Mouse (Mus musculus): ENCODE measurements around the gene Lgals7. TPM values are rescaled to one million over a fixed set of nuclear protein-coding genes. Genes with fewer than 3 reads are reported as not detected.
"Not testable (repeated sequence)": the region's sequence is repeated elsewhere in the genome, so short reads cannot be mapped to it uniquely, and the experiment has no call there.

Gene Lgals7
- total RNA-seq, 2 experiments from 2014 or later = 0.52 TPM; not detected in 1

DNA sequence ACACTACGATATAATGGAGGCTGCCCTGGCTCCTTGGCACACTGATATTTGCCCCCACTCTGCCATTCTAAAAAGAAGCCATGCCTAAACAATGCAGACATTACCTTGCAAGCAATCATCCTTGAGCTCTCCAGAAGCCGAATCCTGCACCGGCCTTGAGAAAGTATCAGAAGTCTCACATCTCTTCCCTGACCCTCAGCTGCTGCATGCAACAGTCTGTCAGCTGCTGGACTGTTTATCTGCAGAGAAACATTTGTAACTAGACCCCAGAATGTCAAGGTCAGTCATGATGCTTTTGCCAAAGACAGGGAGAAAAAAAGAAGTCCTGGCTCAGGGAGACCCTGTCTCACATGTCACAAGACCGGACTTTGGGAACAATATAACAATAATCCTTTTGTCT is 12.4 kb downstream of the Lgals7 start:
- no peak for ATAC-seq (replicated peaks; ENCODE audit: poor library complexity)

DNA sequence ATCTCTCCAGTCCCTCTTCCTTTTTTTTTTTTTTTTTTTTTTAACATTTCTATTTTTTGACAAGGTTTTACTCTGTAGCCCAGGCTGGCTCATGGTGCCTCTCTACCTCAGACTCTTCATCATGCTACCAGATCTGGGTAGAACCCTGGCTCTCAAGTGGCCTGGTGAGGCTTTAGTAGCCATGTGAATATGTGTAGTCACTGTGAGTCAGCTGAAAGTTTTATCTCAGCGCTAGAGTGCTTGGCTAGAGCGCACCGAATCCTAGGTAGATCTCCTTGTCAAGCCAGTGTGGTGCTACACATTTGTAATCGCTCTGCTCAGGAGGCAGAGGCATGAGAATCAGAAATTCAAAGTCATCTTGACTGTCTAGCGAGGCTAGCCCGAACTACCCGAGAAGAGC is 13.5 kb downstream of the Lgals7 start:
- ATAC-seq (replicated peaks; ENCODE audit: poor library complexity) = peak; percentile 89

DNA sequence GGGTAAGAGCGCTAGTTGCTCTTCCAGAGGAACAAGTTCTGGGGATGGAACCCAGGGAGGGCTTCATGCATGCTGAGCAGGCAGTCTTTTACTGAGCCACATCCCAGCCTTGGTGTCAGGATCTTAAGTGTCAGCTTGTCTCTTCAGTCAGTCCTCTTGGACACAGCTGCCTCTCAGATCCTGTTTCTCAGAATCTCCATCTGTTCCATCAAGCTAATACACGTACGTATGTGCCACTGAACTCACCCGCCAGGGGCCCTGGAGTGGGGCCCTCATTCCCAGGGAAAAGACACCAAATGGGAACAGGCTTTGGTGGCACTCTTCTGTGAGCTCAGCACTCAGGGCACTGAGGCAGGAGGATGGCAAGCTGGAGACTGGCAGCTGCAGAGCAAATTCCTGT is 14.2 kb downstream of the Lgals7 start:
- no peak for ATAC-seq (replicated peaks; ENCODE audit: poor library complexity)

DNA sequence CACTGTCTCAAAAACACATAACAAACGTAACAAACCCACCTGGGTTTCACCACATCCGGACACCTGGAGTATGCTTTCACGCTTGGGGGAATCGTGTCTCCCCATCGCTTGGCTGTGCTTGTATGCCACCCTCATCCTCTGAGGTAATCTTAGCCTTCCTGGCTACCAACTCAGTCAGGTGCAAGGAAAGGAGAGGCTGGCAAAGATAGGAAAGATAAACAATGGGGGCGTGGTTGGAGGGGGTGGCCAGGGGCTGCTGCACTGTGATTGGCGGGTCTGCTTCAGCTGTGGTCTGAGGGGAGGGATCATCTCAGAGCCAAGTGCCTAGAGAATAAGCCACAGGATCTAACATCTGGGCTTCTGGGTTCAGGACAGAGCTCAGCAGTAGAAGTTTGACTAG is 16.0 kb downstream of the Lgals7 start:
- ATAC-seq (replicated peaks; ENCODE audit: poor library complexity) = peak; percentile 38

DNA sequence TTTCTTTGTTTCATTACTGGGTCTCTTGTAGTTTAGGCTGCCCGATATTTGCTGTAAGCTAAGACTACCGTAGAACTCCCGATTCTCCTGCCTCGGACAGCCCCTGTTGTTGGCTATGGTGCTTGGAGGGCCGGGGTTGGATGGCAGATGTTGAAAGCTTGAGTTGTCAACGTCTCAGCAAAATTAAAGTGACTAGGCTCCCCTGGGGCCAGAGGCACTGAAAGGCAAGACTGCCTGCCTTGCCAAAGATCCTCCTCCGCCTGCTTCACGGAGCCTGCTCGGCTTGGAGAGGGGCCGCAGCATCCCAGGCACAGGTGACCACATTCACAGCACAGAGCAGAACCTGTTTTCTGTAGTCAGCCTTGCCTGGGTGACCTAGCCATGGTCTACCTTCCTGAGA is 16.9 kb downstream of the Lgals7 start:
- ATAC-seq (replicated peaks; ENCODE audit: poor library complexity) = no peak

DNA sequence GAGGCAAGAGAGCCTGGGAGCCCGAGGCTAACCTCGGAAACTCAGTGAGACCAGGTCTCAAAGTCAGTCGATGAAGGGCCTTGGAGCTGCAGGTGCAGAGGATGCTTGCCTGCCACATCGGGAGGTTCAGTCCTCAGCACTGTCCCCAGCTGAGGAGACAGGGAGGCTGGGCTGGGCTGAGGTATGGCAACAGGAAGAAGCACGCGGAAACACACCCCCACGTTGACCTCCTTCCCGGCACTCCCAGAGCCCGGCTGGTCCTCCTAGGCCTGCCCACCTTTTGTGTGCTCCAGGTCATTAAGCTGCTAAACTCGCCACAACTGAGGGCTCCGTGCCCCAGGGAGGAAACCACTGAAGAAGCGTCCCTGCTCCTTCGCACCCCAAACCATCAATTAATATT is 17.5 kb downstream of the Lgals7 start, which contains the start of gene Capn12:
Gene Capn12, plus strand, starts transcription at position 224 of the 400 bp plus-strand sequence.
- ATAC-seq (replicated peaks; ENCODE audit: poor library complexity) = no peak

DNA sequence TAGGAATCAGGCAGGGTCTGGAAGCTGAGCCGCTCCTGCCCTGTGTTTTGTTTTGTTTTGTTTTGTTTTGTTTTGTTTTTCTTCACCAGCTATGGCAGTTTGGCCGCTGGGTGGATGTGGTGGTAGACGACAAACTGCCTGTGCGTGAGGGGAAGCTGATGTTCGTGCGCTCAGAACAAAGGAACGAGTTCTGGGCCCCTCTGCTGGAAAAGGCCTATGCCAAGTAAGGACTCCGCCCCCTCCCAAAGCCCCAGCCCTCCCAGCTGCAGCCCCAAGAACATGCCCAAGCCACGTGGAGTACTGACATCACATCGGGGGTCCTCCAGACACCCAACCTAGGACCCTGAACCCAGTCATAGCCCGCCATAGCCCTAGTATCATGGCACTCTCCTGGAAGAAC is 19.4 kb downstream of the Lgals7 start:
- no peak for ATAC-seq (replicated peaks; ENCODE audit: poor library complexity)

DNA sequence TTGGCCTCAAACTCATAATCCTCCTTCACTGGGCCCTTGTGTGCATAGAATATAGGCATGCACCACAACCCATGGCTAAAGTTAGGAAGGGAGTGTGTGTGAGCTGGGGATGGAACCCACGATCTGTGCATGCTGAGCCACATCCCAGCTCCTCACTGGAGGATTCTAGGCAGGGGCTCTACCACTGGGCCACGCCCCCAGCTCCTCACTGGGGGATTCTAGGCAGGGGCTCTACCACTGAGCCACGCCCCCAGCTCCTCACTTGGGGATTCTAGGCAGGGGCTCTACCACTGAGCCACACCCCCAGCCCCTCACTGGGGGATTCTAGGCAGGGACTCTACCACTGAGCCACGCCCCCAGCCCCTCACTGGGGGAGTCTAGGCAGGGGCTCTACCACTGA is 20.1 kb downstream of the Lgals7 start:
- not testable (repeated sequence) for ATAC-seq (replicated peaks; ENCODE audit: poor library complexity)

DNA sequence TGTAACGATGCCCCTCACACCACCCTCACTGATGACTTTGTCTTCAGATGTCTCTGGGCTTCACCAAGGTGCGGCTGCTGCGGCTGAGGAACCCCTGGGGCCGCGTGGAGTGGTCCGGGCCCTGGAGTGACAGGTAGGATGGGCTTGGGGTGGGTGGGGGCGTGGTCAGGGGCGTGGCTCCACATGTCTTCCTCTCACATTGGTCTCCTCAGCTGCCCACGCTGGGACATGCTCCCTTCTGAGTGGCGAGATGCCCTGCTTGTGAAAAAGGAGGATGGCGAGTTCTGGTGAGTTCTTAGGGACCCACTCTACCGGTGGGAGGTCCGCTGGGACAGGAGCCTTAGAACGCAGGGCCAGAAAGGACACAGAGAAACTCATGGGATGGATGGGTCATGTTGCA is 22.8 kb downstream of the Lgals7 start:
- no peak for ATAC-seq (replicated peaks; ENCODE audit: poor library complexity)

DNA sequence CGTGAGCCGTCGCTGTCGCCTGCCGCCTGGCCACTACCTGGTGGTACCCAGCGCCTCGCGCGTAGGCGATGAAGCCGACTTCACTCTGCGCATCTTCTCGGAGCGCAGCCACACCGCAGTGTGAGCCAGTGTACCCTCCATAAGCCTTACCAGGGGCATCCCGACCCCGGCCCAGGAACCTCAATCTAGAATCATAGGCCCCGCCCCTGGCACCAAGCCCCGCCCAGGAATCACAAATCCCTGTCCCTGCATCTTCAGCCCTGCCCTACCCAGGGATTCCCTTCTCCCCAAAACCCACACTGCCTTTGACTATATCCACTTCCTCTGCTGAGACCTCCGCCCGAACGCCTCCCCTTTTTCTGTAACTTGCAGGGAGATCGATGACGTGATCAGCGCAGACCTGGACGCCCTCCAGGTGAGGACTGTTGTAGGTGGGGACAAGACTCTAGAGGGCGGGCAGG is 25.1 kb downstream of the Lgals7 start:
- no peak for ATAC-seq (replicated peaks; ENCODE audit: poor library complexity)

DNA sequence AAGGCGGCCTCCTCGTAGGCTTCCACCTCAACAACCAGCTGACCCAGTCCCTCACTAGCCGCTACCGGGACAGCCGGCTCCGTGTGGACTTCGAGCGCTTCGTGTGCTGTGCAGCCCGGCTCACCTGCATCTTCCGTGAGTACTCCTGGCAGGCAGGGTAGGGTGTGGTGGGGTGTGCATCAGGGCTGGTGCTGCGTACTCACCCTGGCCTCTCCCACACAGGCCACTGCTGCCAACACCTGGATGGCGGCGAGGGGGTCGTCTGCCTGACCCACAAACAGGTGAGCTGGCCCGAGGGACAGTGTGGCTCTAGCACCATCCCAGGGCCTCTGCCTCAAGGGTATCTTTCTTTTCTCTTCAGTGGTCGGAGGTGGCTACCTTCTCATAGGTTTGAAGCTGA is 28.9 kb downstream of the Lgals7 start:
- no peak for ATAC-seq (replicated peaks; ENCODE audit: poor library complexity)

DNA sequence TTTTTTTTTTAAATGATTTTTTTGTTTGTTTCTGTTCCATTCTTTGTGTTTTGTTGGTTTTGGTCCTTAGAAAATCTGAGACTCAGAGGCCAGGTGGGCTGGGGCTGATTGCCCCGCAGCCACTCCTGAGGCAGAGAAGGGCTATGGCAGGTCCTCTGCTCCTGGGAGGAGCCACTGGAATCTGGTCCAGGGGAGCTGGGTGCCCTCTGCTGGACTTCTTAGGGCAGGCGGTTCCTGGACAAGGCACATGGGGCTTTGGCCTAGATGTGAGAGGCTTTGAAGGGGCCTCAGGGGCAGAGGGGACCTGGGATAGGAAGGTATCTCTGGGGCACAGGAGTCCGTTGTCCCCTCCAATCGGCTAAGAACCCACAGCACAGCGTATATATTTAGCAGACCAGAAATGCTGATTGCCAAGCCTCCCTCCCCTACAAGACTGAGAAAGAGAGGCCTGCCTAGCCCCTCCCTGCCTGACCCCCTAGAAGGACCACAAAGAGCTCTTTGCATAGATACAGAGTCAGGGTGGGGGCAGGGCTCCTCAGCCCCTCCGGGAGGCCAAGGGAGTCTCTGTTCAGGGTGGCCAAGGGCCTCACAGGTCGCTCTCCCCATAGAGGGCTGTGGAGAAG is 30.1 kb downstream of the Lgals7 start:
- peak; percentile 71 for ATAC-seq (replicated peaks; ENCODE audit: poor library complexity)

DNA sequence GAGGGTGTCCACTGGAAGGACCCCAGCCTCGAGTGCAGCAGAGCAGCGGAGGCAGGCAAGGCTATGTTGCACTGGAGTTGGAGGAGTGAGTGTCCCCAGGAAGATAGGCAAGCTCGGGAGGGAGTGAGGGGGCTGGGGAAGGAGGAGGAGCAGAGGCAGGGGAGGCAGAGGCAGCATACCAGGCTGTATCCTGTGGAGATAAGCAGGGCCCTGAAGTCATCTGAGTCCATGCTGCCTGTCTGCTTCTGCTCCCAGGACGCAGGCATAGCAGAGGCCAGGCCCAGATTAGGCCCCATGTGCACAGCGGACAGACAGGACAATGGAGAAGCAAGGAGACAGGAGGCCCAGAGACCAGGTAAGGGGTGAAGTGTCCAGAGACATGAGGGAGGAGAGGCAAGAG is 31.3 kb downstream of the Lgals7 start:
- ATAC-seq (replicated peaks; ENCODE audit: poor library complexity) = peak; percentile 27; the same call in 1 of the 2 replicates

DNA sequence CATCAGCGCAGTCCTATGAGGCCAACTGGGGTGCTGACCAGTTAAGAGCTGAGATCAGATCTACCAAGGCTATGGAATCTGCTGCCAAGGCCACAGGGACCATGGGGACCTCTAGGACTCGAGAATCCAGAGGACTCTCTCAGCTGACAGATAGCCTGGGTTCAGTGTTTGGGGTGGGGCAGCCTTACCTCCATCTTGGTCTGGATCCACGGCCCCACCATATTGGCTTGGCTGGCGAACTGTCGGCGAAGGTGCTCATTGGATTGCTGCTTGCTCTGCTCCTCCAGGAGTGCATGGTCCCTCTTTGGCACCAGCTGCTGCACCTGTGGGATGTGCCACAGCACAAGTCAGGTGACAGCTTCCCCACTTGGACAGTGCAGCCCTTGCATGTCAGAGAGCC is 34.0 kb downstream of the Lgals7 start:
- ATAC-seq (replicated peaks; ENCODE audit: poor library complexity) = no peak

DNA sequence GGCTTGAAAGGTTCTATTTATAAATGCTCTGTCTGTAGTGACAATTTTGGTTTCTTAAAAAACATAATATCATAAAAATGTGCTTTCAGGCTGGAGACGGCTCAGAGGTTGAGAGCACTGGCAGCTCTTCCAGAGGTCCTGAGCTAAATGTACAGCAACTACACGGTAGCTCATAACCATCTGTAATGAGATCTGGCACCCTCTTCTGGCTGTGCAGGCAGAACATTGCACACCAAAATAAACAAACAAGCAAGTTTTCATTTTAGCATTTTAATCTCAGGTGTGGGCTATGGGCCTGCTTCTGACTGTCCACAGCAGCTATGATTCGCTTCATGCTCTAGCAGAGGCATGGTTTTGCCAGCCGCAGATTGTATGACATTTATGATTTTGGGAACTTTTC is 36.3 kb downstream of the Lgals7 start:
- ATAC-seq (replicated peaks; ENCODE audit: poor library complexity) = no peak

DNA sequence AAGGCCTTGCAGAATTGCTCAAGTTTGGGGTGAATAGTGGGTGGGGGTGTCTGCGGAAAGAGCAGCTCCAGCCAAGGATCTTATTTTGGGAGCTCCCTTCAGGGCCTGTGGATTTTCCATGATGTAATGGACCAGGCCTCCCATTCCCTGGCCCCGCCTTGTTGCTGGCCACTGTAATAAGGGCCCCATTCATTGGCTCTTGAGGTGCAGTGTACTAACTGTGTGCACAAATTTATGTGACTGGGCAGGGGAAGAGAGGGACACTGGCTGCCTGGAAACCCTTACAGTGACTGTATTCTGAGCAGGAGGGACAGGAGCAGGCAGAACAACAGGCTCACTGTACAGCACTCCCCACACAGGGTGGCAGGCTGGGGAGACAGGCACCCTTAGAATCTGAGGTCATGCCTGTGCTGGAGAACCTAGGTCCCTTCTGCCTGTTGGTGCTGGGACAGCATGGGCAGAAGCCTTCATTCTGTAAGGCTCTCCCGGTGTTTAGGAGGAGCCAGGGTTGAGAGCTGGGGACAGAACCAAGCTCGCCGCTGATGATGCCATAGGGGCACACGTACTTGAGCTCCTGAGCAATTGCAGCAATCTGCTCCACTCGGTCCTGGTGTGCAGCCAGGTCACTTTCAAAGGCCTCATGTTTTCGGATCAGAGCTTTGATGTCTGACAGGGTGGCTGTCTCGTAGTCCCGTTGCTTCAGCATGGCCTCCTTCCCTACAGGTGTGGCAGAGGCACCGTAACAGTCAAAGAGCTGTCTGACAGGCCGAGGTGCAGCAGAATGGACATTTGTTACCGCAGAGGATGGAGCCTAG is 37.9 kb downstream of the Lgals7 start:
- no peak for ATAC-seq (replicated peaks; ENCODE audit: poor library complexity)

DNA sequence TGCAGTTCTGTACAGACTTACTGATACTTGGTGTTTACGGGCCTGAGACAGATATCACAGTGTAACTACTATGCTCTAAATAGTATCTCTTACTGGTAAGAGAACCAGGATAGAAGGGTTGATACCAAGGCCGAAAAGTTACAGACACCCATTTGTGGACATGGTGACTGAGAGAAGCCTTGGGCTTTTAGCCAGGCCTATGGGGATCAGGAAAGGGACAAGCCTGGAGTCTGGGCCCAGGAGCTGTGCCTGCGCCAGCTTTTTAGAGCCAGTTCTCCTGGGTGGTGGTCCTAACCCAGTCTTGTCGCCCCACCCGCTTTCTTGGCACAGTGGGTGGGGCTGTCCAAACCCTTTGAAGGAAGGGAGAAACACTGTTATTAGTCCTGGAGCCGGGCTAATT is 38.5 kb downstream of the Lgals7 start:
- no peak for ATAC-seq (replicated peaks; ENCODE audit: poor library complexity)

DNA sequence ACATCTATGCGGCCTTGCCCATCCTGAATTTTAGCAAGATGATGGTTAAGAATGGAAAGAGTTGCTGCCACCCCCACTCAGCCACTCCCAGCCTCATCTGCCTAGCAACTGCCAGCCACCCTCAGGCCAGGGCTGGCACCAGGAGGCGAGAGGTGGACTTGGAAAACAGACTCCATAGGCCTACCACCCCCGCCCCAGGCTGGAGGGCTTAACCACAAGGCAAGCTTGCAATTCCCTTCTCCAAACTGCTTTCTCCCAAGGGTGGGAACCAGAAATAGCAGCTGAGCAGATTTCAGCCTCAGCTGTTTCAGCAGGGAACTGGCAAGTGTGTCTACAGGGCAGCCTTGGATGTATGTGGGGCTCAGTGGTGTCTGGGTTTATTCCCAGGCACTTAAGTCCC is 39.2 kb downstream of the Lgals7 start:
- no peak for ATAC-seq (replicated peaks; ENCODE audit: poor library complexity)

DNA sequence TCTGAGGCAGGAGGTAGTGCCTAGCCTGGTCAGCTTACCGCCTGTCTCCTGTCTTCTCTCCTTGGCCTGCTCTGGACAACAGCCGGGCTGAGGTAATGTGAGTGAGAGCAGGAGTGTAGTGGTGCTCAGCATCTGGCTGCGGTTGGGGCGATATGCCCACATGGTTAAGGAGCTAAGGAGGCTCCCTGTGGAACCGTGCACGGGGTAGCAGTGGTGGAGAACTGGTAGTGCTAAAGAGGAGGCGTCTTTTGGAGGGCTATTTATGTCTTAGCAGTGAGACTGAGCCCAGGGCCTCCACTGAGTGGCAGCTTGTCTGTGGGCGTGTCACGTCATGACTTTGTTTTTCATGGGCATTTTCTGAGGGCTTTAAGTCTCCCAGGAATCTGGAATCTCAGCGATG is 40.1 kb downstream of the Lgals7 start:
- ATAC-seq (replicated peaks; ENCODE audit: poor library complexity) = no peak

DNA sequence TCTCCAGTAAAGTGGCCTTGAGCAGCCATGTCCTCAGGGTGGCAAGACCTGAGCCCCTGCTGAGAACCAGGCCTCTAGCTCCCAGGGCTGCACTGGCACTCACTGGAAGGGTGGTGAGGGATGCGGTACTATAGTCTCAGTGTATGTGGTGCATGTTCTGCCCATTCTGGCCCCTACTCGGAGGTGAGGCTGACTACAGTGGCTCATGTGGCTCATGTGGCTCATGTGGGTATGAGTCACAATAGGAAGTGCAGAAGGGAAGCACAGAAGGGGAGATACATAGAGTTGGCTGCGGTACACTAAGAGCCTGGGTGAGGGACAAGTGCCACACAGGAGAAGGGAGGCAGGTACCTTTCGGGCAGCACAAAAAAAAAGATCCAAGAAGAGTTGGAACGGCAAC is 43.5 kb downstream of the Lgals7 start:
- ATAC-seq (replicated peaks; ENCODE audit: poor library complexity) = no peak

DNA sequence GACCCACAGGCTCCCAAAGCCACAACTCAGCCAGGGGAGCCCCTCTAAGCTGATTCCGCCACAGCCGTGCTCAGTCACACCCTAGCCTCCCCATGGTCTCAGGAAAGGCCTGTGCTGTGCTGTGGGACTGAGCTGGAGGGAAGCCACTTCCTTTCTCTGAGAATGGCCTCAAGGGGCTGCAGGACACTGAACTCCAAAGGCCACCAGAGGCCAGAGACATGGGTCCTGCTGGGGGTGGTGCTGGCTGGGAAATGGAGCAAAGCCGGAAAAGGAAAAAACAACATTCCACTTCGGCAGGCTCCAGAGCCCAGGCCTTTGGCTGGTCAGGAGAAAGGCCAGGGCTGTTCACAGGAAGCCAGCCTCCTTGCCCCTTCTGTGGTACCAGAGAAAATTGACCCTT is 48.0 kb downstream of the Lgals7 start:
- ATAC-seq (replicated peaks; ENCODE audit: poor library complexity) = no peak

DNA sequence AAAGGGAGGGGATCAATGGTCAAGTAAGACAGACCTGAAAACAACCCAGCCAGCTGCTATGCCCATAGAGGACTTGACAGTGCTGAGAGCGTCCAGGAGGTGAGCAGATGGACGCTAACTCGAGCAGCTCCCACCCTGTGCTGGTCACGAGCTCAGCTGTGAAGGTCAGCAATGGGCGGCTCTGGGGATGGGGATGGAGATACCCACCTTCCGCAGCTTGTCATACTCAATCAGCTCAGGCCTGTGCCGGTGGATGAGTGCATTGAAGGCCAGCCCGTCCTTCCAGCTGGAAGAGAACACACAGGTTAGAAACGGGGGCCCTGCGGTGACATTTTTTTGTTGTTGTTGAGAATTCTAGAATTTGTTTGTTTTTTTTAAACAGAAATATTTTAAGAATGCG is 49.5 kb downstream of the Lgals7 start:
- no peak for ATAC-seq (replicated peaks; ENCODE audit: poor library complexity)

Measured in megakaryocyte progenitor cell, adult 5-6 weeks (primary cell).